Mouse (Mus musculus): ENCODE measurements around the gene Flrt1.
"Not testable (repeated sequence)": the region's sequence is repeated elsewhere in the genome, so short reads cannot be mapped to it uniquely, and the experiment has no call there.

Gene Flrt1

GRCm38 (mm10) chr19:7070775-7071174 is 34.8 kb downstream of the Flrt1 start:
- ATAC-seq (ENCODE audit: insufficient number of reproducible peaks, low FRiP score, low TSS enrichment): no peak

GRCm38 (mm10) chr19:7069781-7070763 is 35.5 kb downstream of the Flrt1 start:
- ATAC-seq (ENCODE audit: insufficient number of reproducible peaks, low FRiP score, low TSS enrichment): no peak

GRCm38 (mm10) chr19:7068661-7069531 is 36.6 kb downstream of the Flrt1 start:
- no peak for ATAC-seq (ENCODE audit: insufficient number of reproducible peaks, low FRiP score, low TSS enrichment)

GRCm38 (mm10) chr19:7068136-7068535 is 37.4 kb downstream of the Flrt1 start:
- no peak for ATAC-seq (ENCODE audit: insufficient number of reproducible peaks, low FRiP score, low TSS enrichment)

GRCm38 (mm10) chr19:7067344-7068050 is 38.0 kb downstream of the Flrt1 start:
- ATAC-seq (ENCODE audit: insufficient number of reproducible peaks, low FRiP score, low TSS enrichment): no peak

- no peak for ATAC-seq (ENCODE audit: insufficient number of reproducible peaks, low FRiP score, low TSS enrichment)
Measured at GRCm38 (mm10) chr19:7066828-7067342, 38.6 kb downstream of the Flrt1 start.

GRCm38 (mm10) chr19:7066034-7066827 is 39.3 kb downstream of the Flrt1 start:
- no peak for ATAC-seq (ENCODE audit: insufficient number of reproducible peaks, low FRiP score, low TSS enrichment)

GRCm38 (mm10) chr19:7064571-7064970 is 41.0 kb downstream of the Flrt1 start:
- ATAC-seq (ENCODE audit: insufficient number of reproducible peaks, low FRiP score, low TSS enrichment): peak; percentile 56; the same call in 1 of the 2 replicates

GRCm38 (mm10) chr19:7062916-7063315 is 42.6 kb downstream of the Flrt1 start:
- no peak for ATAC-seq (ENCODE audit: insufficient number of reproducible peaks, low FRiP score, low TSS enrichment)

GRCm38 (mm10) chr19:7062110-7062509 is 43.4 kb downstream of the Flrt1 start:
- ATAC-seq (ENCODE audit: insufficient number of reproducible peaks, low FRiP score, low TSS enrichment): no peak

GRCm38 (mm10) chr19:7058541-7058940 is 47.0 kb downstream of the Flrt1 start:
- ATAC-seq (ENCODE audit: insufficient number of reproducible peaks, low FRiP score, low TSS enrichment): no peak

GRCm38 (mm10) chr19:7057722-7058207 is 47.8 kb downstream of the Flrt1 start:
- peak; percentile 73; the same call in 1 of the 2 replicates for ATAC-seq (ENCODE audit: insufficient number of reproducible peaks, low FRiP score, low TSS enrichment)

- 0 out of 2 replicates have a peak, but pooled peaks have one; percentile 9 for ATAC-seq (ENCODE audit: insufficient number of reproducible peaks, low FRiP score, low TSS enrichment)
Measured at GRCm38 (mm10) chr19:7057126-7057721, 48.3 kb downstream of the Flrt1 start.

GRCm38 (mm10) chr19:7056248-7057087 is 49.1 kb downstream of the Flrt1 start, which contains the start of gene Macrod1:
Gene Macrod1, plus strand, starts transcription at chr19:7056810.
- peak; percentile 78; the same call in 1 of the 2 replicates for ATAC-seq (ENCODE audit: insufficient number of reproducible peaks, low FRiP score, low TSS enrichment)

GRCm38 (mm10) chr19:7055173-7055572 is 50.4 kb downstream of the Flrt1 start:
- no peak for ATAC-seq (ENCODE audit: insufficient number of reproducible peaks, low FRiP score, low TSS enrichment)

- no peak for ATAC-seq (ENCODE audit: insufficient number of reproducible peaks, low FRiP score, low TSS enrichment)
Measured at GRCm38 (mm10) chr19:7054772-7055171, 50.8 kb downstream of the Flrt1 start.

- not testable (repeated sequence) for ATAC-seq (ENCODE audit: insufficient number of reproducible peaks, low FRiP score, low TSS enrichment)
Measured at GRCm38 (mm10) chr19:7053382-7053781, 52.1 kb downstream of the Flrt1 start.

GRCm38 (mm10) chr19:7044706-7045105 is 60.8 kb downstream of the Flrt1 start:
- no peak for ATAC-seq (ENCODE audit: insufficient number of reproducible peaks, low FRiP score, low TSS enrichment)
